Mouse (Mus musculus) cerebellum, adult 2 months (tissue): ENCODE data around the gene Guf1.

Source experiments
- CTCF ChIP-seq: fragments of 200-500 bp; IDR thresholded peaks from 2 replicates; pipeline ENCODE4 v1.5.1; 2011; ENCODE audit warnings: low read depth, mild to moderate bottlenecking, control low read depth, low read length, moderate library complexity, borderline replicate concordance; ENCODE audit not compliant: insufficient read depth
- POLR2A ChIP-seq: fragments of 200-500 bp; IDR thresholded peaks from 2 replicates; pipeline ENCODE4 v1.6.1; 2011; ENCODE audit warnings: low read length, control low read depth, borderline replicate concordance; ENCODE audit not compliant: insufficient read depth

DNA sequence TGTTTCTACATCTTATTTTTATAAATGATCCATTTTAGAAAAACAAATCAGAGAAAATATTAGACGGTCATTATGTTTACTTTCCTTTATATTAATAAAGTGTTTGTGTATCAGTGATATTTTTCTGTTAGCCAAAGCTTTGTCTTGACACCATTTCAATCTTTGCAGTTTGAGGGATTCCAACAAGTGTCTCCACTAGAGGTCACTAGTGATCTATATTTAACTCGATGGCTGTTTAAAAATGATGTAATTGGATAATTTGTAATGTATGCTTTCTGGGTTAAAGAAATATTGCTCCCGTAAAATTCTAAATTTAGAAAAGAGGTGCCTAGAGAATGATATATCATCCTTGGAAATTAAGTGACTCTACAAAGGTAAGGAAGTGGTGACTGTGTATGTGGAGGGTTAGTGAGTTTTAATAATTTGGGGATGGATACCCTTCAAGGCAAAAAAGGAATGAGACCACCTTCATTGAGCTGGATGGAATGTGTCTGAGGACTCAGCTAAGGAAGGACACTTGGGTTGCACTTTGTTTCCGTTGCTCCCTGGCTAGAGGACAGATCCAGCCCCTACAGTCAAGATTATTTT is 56.6 kb downstream of the Guf1 start:
- peak; percentile 18; the same call in 1 of the 2 replicates for TF ChIP-seq CTCF
- no peak for TF ChIP-seq POLR2A
